8 mouse cellular contexts compared by ENCODE assay signal in genomic region chr10:11491956-11492355, GRCm38 (mm10).
DNase-seq lines count a peak whose midpoint lies in the region; ATAC-seq and TF ChIP-seq lines count a peak whose summit lies in the region.

No protein-coding gene starts in this region.

- no peak overlapping the region for H3K27ac ChIP-seq in heart, embryonic 11.5 days (ENCODE audit: low read depth, low read length)
- H3K27ac ChIP-seq in embryonic facial prominence, embryonic 15.5 days (replicated peaks), result no peak overlapping the region
- H3K27ac ChIP-seq in hindbrain, embryonic 12.5 days, result no peak overlapping the region
- no peak overlapping the region for H3K27ac ChIP-seq in midbrain, postnatal 0 days (ENCODE audit: low read depth, low read length)
- no peak overlapping the region for H3K27ac ChIP-seq in stomach, embryonic 14.5 days (ENCODE audit: low read length)

- H3K4me2 ChIP-seq in heart, embryonic 11.5 days, result no peak overlapping the region
- H3K4me2 ChIP-seq in embryonic facial prominence, embryonic 15.5 days (replicated peaks), result no peak overlapping the region
- no peak overlapping the region for H3K4me2 ChIP-seq in hindbrain, embryonic 12.5 days (replicated peaks)
- no peak overlapping the region for H3K4me2 ChIP-seq in midbrain, postnatal 0 days (ENCODE audit: low read depth, low read length, poor library complexity, severe bottlenecking)
- H3K4me2 ChIP-seq in stomach, embryonic 14.5 days (replicated peaks; ENCODE audit: low read depth, low read length), result no peak overlapping the region

- TF ChIP-seq CTCF in midbrain, postnatal 0 days (IDR thresholded peaks at IDR 0.05), result no peak

- 36% methylated on average over 28 of the region's 28 CpGs for WGBS in heart, embryonic 11.5 days (ENCODE audit: insufficient replicate concordance)
- 34% methylated on average over 28 of the region's 28 CpGs for WGBS in embryonic facial prominence, embryonic 15.5 days
- 38% methylated on average over 28 of the region's 28 CpGs for WGBS in hindbrain, embryonic 12.5 days
- 55% methylated on average over 28 of the region's 28 CpGs for WGBS in midbrain, postnatal 0 days
- 46% methylated on average over 28 of the region's 28 CpGs for WGBS in stomach, embryonic 14.5 days

- peaks cover 7% of the 10 kb centered on the region; the same call in 1 of the 2 replicates for H3K9me3 ChIP-seq in heart, embryonic 11.5 days (replicated peaks; ENCODE audit: control insufficient read depth, low read length)
- H3K9me3 ChIP-seq in embryonic facial prominence, embryonic 15.5 days (replicated peaks), result peaks cover 5% of the 10 kb centered on the region
- H3K9me3 ChIP-seq in hindbrain, embryonic 12.5 days (replicated peaks), result peaks cover 16% of the 10 kb centered on the region
- H3K9me3 ChIP-seq in midbrain, postnatal 0 days (ENCODE audit: low read length), result peaks cover 4% of the 10 kb centered on the region; the same call in 1 of the 2 replicates
- H3K9me3 ChIP-seq in stomach, embryonic 14.5 days (ENCODE audit: control insufficient read depth, low read depth, low read length), result peaks cover 8% of the 10 kb centered on the region

- peak; percentile 100 for ATAC-seq in heart, embryonic 11.5 days (replicated peaks; ENCODE audit: insufficient number of reproducible peaks, low FRiP score, low TSS enrichment)
- peak; percentile 98 for ATAC-seq in embryonic facial prominence, embryonic 15.5 days (ENCODE audit: insufficient number of reproducible peaks, low FRiP score, low TSS enrichment, low read depth)
- ATAC-seq in hindbrain, embryonic 12.5 days (ENCODE audit: low FRiP score), result peak; percentile 89
- ATAC-seq in midbrain, postnatal 0 days (ENCODE audit: low FRiP score), result peak; percentile 98
- ATAC-seq in stomach, embryonic 14.5 days (ENCODE audit: insufficient number of reproducible peaks, insufficient read depth, low FRiP score, low read depth), result peak; percentile 99

- no peak overlapping the region for H3K4me3 ChIP-seq in heart, embryonic 11.5 days (ENCODE audit: low read depth, low read length)
- H3K4me3 ChIP-seq in embryonic facial prominence, embryonic 15.5 days (replicated peaks), result no peak overlapping the region
- no peak overlapping the region for H3K4me3 ChIP-seq in hindbrain, embryonic 12.5 days
- no peak overlapping the region for H3K4me3 ChIP-seq in midbrain, postnatal 0 days (ENCODE audit: low read depth, low read length)
- no peak overlapping the region for H3K4me3 ChIP-seq in stomach, embryonic 14.5 days (ENCODE audit: low read depth, low read length)

- no peak for DNase-seq in heart, adult 11 months
- peak; percentile 28 to 73 for DNase-seq in adrenal gland, postnatal 36 days
- peak; percentile 90 for DNase-seq in liver
- peak; percentile 58 for DNase-seq in midbrain, postnatal 0 days (ENCODE audit: low spot score)

- H3K36me3 ChIP-seq in heart, embryonic 11.5 days (ENCODE audit: control insufficient read depth, insufficient read depth, low read length), result no peaks in the 10 kb centered on the region
- no peaks in the 10 kb centered on the region for H3K36me3 ChIP-seq in embryonic facial prominence, embryonic 15.5 days
- H3K36me3 ChIP-seq in hindbrain, embryonic 12.5 days, result no peaks in the 10 kb centered on the region
- no peaks in the 10 kb centered on the region for H3K36me3 ChIP-seq in midbrain, postnatal 0 days (ENCODE audit: insufficient read depth, low read length)
- H3K36me3 ChIP-seq in stomach, embryonic 14.5 days (ENCODE audit: control insufficient read depth, insufficient read depth, low read length), result no peaks in the 10 kb centered on the region

- no peak overlapping the region for H3K9ac ChIP-seq in heart, embryonic 11.5 days (ENCODE audit: low read depth, low read length)
- no peak overlapping the region for H3K9ac ChIP-seq in embryonic facial prominence, embryonic 15.5 days
- no peak overlapping the region for H3K9ac ChIP-seq in hindbrain, embryonic 12.5 days
- H3K9ac ChIP-seq in midbrain, postnatal 0 days (replicated peaks; ENCODE audit: low read length, poor library complexity, severe bottlenecking), result no peak overlapping the region
- H3K9ac ChIP-seq in stomach, embryonic 14.5 days (replicated peaks; ENCODE audit: low read depth, low read length), result no peak overlapping the region

- H3K27me3 ChIP-seq in heart, embryonic 11.5 days (ENCODE audit: control insufficient read depth, insufficient read depth, low read length), result no peaks in the 10 kb centered on the region
- H3K27me3 ChIP-seq in embryonic facial prominence, embryonic 15.5 days, result no peaks in the 10 kb centered on the region
- H3K27me3 ChIP-seq in hindbrain, embryonic 12.5 days, result no peaks in the 10 kb centered on the region
- no peaks in the 10 kb centered on the region for H3K27me3 ChIP-seq in midbrain, postnatal 0 days (ENCODE audit: insufficient read depth, low read length)
- H3K27me3 ChIP-seq in stomach, embryonic 14.5 days (ENCODE audit: control insufficient read depth, insufficient read depth, low read length), result peaks cover 4% of the 10 kb centered on the region

- H3K4me1 ChIP-seq in heart, embryonic 11.5 days (ENCODE audit: control insufficient read depth, insufficient read depth, low read length), result no peaks in the 10 kb centered on the region
- H3K4me1 ChIP-seq in embryonic facial prominence, embryonic 15.5 days, result no peaks in the 10 kb centered on the region
- H3K4me1 ChIP-seq in hindbrain, embryonic 12.5 days, result no peaks in the 10 kb centered on the region
- H3K4me1 ChIP-seq in midbrain, postnatal 0 days (ENCODE audit: insufficient read depth, low read length), result no peaks in the 10 kb centered on the region
- H3K4me1 ChIP-seq in stomach, embryonic 14.5 days (ENCODE audit: control insufficient read depth, insufficient read depth, low read length), result no peaks in the 10 kb centered on the region
